Mouse (Mus musculus) Muller cell, postnatal 12 days (primary cell): ENCODE results near the gene Sergef.
A peak's percentile ranks its signal among the peaks of the same experiment; 100 is the strongest.

Source experiments
- DNase-seq: peaks from one replicate; pipeline ENCODE4 v3.0.0-alpha.2; 2015; ENCODE audit errors: inconsistent ontology term

Sergef gene

GRCm38 (mm10) chr7:46542117-46542516 is 97.5 kb downstream of the Sergef start:
- DNase-seq = no peak

GRCm38 (mm10) chr7:46540616-46541015 is 99.0 kb downstream of the Sergef start:
- DNase-seq = no peak

- no peak for DNase-seq
These were observed 103.0 kb downstream of the Sergef start for GRCm38 (mm10) chr7:46536456-46537097.

GRCm38 (mm10) chr7:46535429-46535799 is 104.2 kb downstream of the Sergef start:
- no peak for DNase-seq

GRCm38 (mm10) chr7:46534767-46535428 is 104.7 kb downstream of the Sergef start:
- DNase-seq = no peak

GRCm38 (mm10) chr7:46533518-46533917 is 106.1 kb downstream of the Sergef start:
- DNase-seq = no peak

GRCm38 (mm10) chr7:46531345-46531744 is 108.3 kb downstream of the Sergef start:
- DNase-seq = no peak

GRCm38 (mm10) chr7:46529930-46530329 is 109.7 kb downstream of the Sergef start:
- DNase-seq = no peak

- no peak for DNase-seq
These were observed 110.3 kb downstream of the Sergef start for GRCm38 (mm10) chr7:46529259-46529658.

GRCm38 (mm10) chr7:46526665-46527154 is 112.9 kb downstream of the Sergef start:
- DNase-seq = no peak

- DNase-seq = no peak
These were observed 116.4 kb downstream of the Sergef start for GRCm38 (mm10) chr7:46523215-46523614.

- no peak for DNase-seq
These were observed 117.8 kb downstream of the Sergef start for GRCm38 (mm10) chr7:46521794-46522193.

GRCm38 (mm10) chr7:46519148-46519547 is 120.5 kb downstream of the Sergef start:
- DNase-seq = no peak

- DNase-seq = no peak
These were observed 122.4 kb downstream of the Sergef start for GRCm38 (mm10) chr7:46517158-46517557.

GRCm38 (mm10) chr7:46515960-46516359 is 123.6 kb downstream of the Sergef start:
- DNase-seq = no peak

GRCm38 (mm10) chr7:46514981-46515380 is 124.6 kb downstream of the Sergef start:
- DNase-seq = no peak

- peak; percentile 72 for DNase-seq
These were observed 126.0 kb downstream of the Sergef start for GRCm38 (mm10) chr7:46513562-46513961.

- no peak for DNase-seq
These were observed 126.8 kb downstream of the Sergef start for GRCm38 (mm10) chr7:46512792-46513191.

GRCm38 (mm10) chr7:46510806-46511205 is 128.8 kb downstream of the Sergef start:
- DNase-seq = no peak

- DNase-seq = peak; percentile 90
These were observed 130.0 kb downstream of the Sergef start for GRCm38 (mm10) chr7:46509391-46510310.

GRCm38 (mm10) chr7:46508590-46509318 is 130.9 kb downstream of the Sergef start:
- peak; percentile 89 for DNase-seq

- DNase-seq = no peak
These were observed 135.4 kb downstream of the Sergef start for GRCm38 (mm10) chr7:46504157-46504556.
